Mouse (Mus musculus): ENCODE data around the gene Mgst2. TPM values are rescaled to one million over a fixed set of nuclear protein-coding genes. Genes with fewer than 3 reads are reported as not detected.

Mgst2 gene
- polyA plus RNA-seq, 1 experiment from 2014 or later, result 16.6 TPM

- Histone ChIP-seq H3K4me2 (peak overlapping the region; percentile 23), H3K9ac (ENCODE audit: low read depth, low read length) (no peak overlapping the region), H3K36me3 (ENCODE audit: control insufficient read depth, insufficient read depth, low read length) (no peaks in the 10 kb centered on the region), H3K9me3 (ENCODE audit: control insufficient read depth, low read length) (no peaks in the 10 kb centered on the region), H3K27me3 (replicated peaks; ENCODE audit: control insufficient read depth, insufficient read depth, low read length) (no peaks in the 10 kb centered on the region), H3K27ac (ENCODE audit: low read depth, low read length) (no peak overlapping the region), H3K4me1 (replicated peaks; ENCODE audit: control insufficient read depth, insufficient read depth, low read length) (peaks cover 15% of the 10 kb centered on the region), H3K4me3 (ENCODE audit: low read depth, low read length) (no peak overlapping the region)
- no peak for ATAC-seq (replicated peaks; ENCODE audit: low FRiP score)
- DNase-seq (ENCODE audit: low spot score), result peak; percentile 67
- WGBS, result 35% methylated on average over 15 of the region's 15 CpGs
These were observed 12.0 kb upstream of the Mgst2 start for GRCm38 (mm10) chr3:51648037-51648664.

DNA sequence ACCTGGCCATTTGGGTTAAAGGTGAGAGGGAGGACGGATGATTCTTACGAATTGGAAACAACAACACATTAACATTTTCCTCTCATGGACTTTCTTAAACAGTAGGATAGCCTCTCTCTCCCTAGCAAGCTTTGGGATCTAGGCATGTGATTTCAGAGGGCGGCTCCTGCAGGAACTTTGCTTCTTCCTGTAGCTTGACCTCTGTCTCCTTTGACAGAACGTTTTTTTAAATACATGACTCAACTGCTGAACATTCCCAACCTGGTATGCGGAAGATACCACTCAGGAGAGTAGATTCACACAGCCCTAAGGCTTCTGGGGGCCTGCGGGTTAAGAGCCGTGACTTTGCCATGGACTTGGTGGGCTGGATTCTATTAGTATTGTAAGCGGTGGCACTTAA, 10.7 kb upstream of the Mgst2 start:
- Histone ChIP-seq H3K27me3 (replicated peaks; ENCODE audit: control insufficient read depth, insufficient read depth, low read length) (no peaks in the 10 kb centered on the region), H3K27ac (ENCODE audit: low read depth, low read length) (no peak overlapping the region), H3K4me3 (ENCODE audit: low read depth, low read length) (no peak overlapping the region), H3K9me3 (ENCODE audit: control insufficient read depth, low read length) (no peaks in the 10 kb centered on the region), H3K9ac (ENCODE audit: low read depth, low read length) (no peak overlapping the region), H3K4me1 (replicated peaks; ENCODE audit: control insufficient read depth, insufficient read depth, low read length) (peaks cover 17% of the 10 kb centered on the region), H3K36me3 (ENCODE audit: control insufficient read depth, insufficient read depth, low read length) (no peaks in the 10 kb centered on the region), H3K4me2 (no peak overlapping the region)
- no peak for DNase-seq (ENCODE audit: low spot score)
- WGBS, result 71% methylated on average over 8 of the region's 8 CpGs
- no peak for ATAC-seq (replicated peaks; ENCODE audit: low FRiP score)

GRCm38 (mm10) chr3:51649986-51650385, 10.2 kb upstream of the Mgst2 start:
- no peaks in the 10 kb centered on the region for H3K9me3 ChIP-seq (ENCODE audit: control insufficient read depth, low read length)
- 80% methylated on average over 8 of the region's 8 CpGs for WGBS
- peaks cover 19% of the 10 kb centered on the region for H3K4me1 ChIP-seq (replicated peaks; ENCODE audit: control insufficient read depth, insufficient read depth, low read length)
- H3K9ac ChIP-seq (ENCODE audit: low read depth, low read length), result no peak overlapping the region
- no peak for ATAC-seq (replicated peaks; ENCODE audit: low FRiP score)
- H3K27ac ChIP-seq (ENCODE audit: low read depth, low read length), result no peak overlapping the region
- H3K4me2 ChIP-seq, result no peak overlapping the region
- H3K27me3 ChIP-seq (replicated peaks; ENCODE audit: control insufficient read depth, insufficient read depth, low read length), result no peaks in the 10 kb centered on the region
- no peaks in the 10 kb centered on the region for H3K36me3 ChIP-seq (ENCODE audit: control insufficient read depth, insufficient read depth, low read length)
- H3K4me3 ChIP-seq (ENCODE audit: low read depth, low read length), result no peak overlapping the region
- no peak for DNase-seq (ENCODE audit: low spot score)

DNA sequence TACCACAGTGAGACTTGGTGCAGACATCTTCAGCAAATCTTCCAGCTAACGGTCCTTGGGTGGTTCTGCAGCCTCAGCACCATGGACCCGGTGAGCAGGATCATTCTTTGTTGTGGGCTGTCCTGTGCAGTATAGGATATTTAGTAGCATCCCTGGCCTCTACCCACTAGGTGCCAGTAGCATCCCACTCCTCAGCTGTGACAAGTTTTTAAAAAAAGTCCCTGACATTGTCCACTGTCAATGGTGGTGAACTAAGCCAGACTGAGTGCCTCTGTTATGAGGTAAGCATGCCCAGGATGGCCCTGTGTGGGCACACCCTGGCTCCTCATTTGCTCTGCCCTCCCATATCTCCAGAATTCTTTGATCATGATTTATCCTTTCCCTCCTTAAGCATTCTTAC, 9.0 kb upstream of the Mgst2 start:
- no peak overlapping the region for H3K9ac ChIP-seq (ENCODE audit: low read depth, low read length)
- H3K4me3 ChIP-seq (ENCODE audit: low read depth, low read length), result no peak overlapping the region
- H3K4me1 ChIP-seq (replicated peaks; ENCODE audit: control insufficient read depth, insufficient read depth, low read length), result peaks cover 18% of the 10 kb centered on the region
- DNase-seq (ENCODE audit: low spot score), result no peak
- H3K27me3 ChIP-seq (replicated peaks; ENCODE audit: control insufficient read depth, insufficient read depth, low read length), result no peaks in the 10 kb centered on the region
- no peak overlapping the region for H3K4me2 ChIP-seq
- H3K9me3 ChIP-seq (ENCODE audit: control insufficient read depth, low read length), result no peaks in the 10 kb centered on the region
- ATAC-seq (replicated peaks; ENCODE audit: low FRiP score), result no peak
- H3K27ac ChIP-seq (ENCODE audit: low read depth, low read length), result no peak overlapping the region
- WGBS, result 71% methylated on average over 2 of the region's 2 CpGs
- no peaks in the 10 kb centered on the region for H3K36me3 ChIP-seq (ENCODE audit: control insufficient read depth, insufficient read depth, low read length)

DNA sequence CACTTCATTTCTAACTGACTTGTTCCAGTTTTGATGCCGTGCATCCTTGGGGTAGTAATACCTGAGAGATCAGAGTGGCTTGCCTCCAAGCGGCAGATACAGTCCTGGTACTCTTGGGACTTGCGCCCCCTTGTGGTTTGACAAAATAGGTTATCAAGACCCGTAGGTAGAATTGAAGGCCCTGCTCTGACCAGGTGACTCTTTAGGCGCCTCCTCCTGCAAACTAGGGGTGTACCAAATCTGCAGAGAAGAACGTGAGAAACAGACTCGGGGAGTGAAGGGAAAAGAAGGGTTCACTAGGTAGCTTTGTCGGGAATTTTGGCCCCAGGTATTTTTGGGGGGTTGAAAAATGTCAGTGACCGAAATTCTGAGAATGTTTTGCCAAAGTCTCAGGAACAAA, 7.9 kb upstream of the Mgst2 start:
- no peaks in the 10 kb centered on the region for H3K36me3 ChIP-seq (ENCODE audit: control insufficient read depth, insufficient read depth, low read length)
- H3K9me3 ChIP-seq (ENCODE audit: control insufficient read depth, low read length), result no peaks in the 10 kb centered on the region
- peaks cover 11% of the 10 kb centered on the region; the same call in 1 of the 2 replicates for H3K4me1 ChIP-seq (replicated peaks; ENCODE audit: control insufficient read depth, insufficient read depth, low read length)
- H3K4me2 ChIP-seq, result peak overlapping the region; percentile 58
- WGBS, result 3% methylated on average over 9 of the region's 9 CpGs
- peak overlapping the region; percentile 64 for H3K9ac ChIP-seq (ENCODE audit: low read depth, low read length)
- peak; percentile 76 for ATAC-seq (replicated peaks; ENCODE audit: low FRiP score)
- H3K27me3 ChIP-seq (replicated peaks; ENCODE audit: control insufficient read depth, insufficient read depth, low read length), result no peaks in the 10 kb centered on the region
- DNase-seq (ENCODE audit: low spot score), result peak; percentile 73
- H3K4me3 ChIP-seq (ENCODE audit: low read depth, low read length), result peak overlapping the region; percentile 28
- peak overlapping the region; percentile 35; the same call in 1 of the 2 replicates for H3K27ac ChIP-seq (ENCODE audit: low read depth, low read length)

DNA sequence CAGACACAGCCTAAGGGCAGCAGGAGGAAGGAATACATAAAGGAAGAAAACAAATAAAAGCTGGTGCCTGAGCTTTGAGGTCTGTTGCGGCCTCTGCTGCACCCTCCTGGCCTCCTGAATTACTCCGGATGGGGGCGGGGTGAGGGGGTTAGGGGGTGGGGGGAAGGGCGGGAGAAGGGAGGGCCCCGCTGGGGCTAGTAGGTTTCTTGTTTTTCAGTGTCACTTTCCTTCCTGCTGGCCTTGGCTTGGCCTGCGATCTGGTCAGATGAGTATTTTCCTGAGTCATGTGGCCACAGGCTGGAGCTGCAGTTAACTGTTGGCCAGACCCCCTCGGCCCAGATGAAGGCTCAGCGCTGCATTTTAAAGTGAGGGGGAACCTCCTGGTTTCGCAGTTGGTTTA, 7.5 kb upstream of the Mgst2 start:
- Histone ChIP-seq H3K9ac (ENCODE audit: low read depth, low read length) (peak overlapping the region; percentile 64), H3K9me3 (ENCODE audit: control insufficient read depth, low read length) (no peaks in the 10 kb centered on the region), H3K4me3 (ENCODE audit: low read depth, low read length) (peak overlapping the region; percentile 28), H3K36me3 (ENCODE audit: control insufficient read depth, insufficient read depth, low read length) (no peaks in the 10 kb centered on the region), H3K4me2 (peak overlapping the region; percentile 58), H3K27me3 (replicated peaks; ENCODE audit: control insufficient read depth, insufficient read depth, low read length) (no peaks in the 10 kb centered on the region), H3K4me1 (replicated peaks; ENCODE audit: control insufficient read depth, insufficient read depth, low read length) (peaks cover 11% of the 10 kb centered on the region; the same call in 1 of the 2 replicates), H3K27ac (ENCODE audit: low read depth, low read length) (peak overlapping the region; percentile 35)
- 1% methylated on average over 9 of the region's 9 CpGs for WGBS
- ATAC-seq (replicated peaks; ENCODE audit: low FRiP score), result peak; percentile 73
- DNase-seq (ENCODE audit: low spot score), result peak; percentile 71

DNA sequence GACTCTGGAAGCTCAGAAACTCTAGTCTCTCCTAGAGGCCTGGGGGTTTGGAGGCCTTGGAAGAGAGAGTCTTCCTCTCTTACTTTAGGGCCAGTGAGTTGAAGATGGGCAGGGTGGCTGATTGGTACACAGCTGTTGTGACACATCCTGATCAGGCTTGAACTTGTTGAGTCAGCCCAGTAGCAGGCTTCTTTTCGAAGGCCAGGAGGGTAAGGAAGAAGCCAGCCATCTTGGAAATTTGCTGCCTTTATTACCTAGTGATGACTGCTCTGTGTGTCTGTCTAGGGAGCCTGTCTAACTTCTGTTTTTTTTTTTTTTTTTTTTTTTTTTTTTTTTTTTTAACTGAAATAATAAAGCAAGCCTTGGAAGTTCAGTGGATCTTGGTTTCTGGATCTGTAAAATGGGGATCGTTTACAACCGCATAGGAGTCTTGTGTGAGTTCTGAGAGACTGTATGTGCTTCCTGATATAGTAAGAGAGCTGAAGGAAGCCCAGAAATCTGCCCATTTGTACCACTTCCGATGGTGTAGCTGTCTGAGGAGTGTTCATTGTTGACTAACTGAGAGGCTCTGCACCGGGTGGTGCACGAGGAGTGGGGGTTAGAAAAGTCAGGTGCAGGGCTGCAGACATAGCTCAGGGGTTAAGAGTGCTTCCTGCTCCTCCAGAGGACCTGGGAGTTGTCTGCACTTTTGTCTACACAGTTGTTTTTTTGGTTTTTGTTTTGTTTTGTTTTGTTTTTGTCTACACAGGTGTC, 5.7 kb upstream of the Mgst2 start:
- DNase-seq (ENCODE audit: low spot score) (no peak), ATAC-seq (replicated peaks; ENCODE audit: low FRiP score) (no peak)
- Histone ChIP-seq H3K27ac (ENCODE audit: low read depth, low read length) (no peak overlapping the region), H3K9me3 (ENCODE audit: control insufficient read depth, low read length) (no peaks in the 10 kb centered on the region), H3K36me3 (ENCODE audit: control insufficient read depth, insufficient read depth, low read length) (no peaks in the 10 kb centered on the region), H3K4me2 (no peak overlapping the region), H3K27me3 (replicated peaks; ENCODE audit: control insufficient read depth, insufficient read depth, low read length) (no peaks in the 10 kb centered on the region), H3K9ac (ENCODE audit: low read depth, low read length) (no peak overlapping the region; the same call in 1 of the 2 replicates), H3K4me3 (ENCODE audit: low read depth, low read length) (no peak overlapping the region), H3K4me1 (replicated peaks; ENCODE audit: control insufficient read depth, insufficient read depth, low read length) (peaks cover 11% of the 10 kb centered on the region; the same call in 1 of the 2 replicates)
- WGBS, result 41% methylated on average over 6 of the region's 6 CpGs

GRCm38 (mm10) chr3:51659415-51659814, 745 bp upstream of the Mgst2 start:
- H3K27me3 ChIP-seq (replicated peaks; ENCODE audit: control insufficient read depth, insufficient read depth, low read length), result no peaks in the 10 kb centered on the region
- WGBS, result 88% methylated on average over 5 of the region's 5 CpGs
- no peaks in the 10 kb centered on the region for H3K36me3 ChIP-seq (ENCODE audit: control insufficient read depth, insufficient read depth, low read length)
- H3K4me2 ChIP-seq, result no peak overlapping the region
- H3K4me3 ChIP-seq (ENCODE audit: low read depth, low read length), result no peak overlapping the region
- H3K9me3 ChIP-seq (ENCODE audit: control insufficient read depth, low read length), result no peaks in the 10 kb centered on the region
- H3K27ac ChIP-seq (ENCODE audit: low read depth, low read length), result no peak overlapping the region
- H3K9ac ChIP-seq (ENCODE audit: low read depth, low read length), result no peak overlapping the region
- no peak for DNase-seq (ENCODE audit: low spot score)
- H3K4me1 ChIP-seq (replicated peaks; ENCODE audit: control insufficient read depth, insufficient read depth, low read length), result peaks cover 26% of the 10 kb centered on the region
- no peak for ATAC-seq (replicated peaks; ENCODE audit: low FRiP score)
